Mouse (Mus musculus): ENCODE measurements around the gene Fam20c.

The Fam20c gene

GRCm38 (mm10) chr5:138785986-138786515 lies 31.7 kb downstream of the Fam20c start:
- ChIA-PET CTCF (no interaction called here), POLR2A (no interaction called here)

- POLR2A ChIA-PET: no interaction called here
- CTCF ChIA-PET: no interaction called here
Measured at GRCm38 (mm10) chr5:138787648-138788047, 33.3 kb downstream of the Fam20c start.

GRCm38 (mm10) chr5:138788481-138789211 lies 34.3 kb downstream of the Fam20c start:
- ChIA-PET POLR2A (interaction anchor here in 1 of 4 experiments (0.6 kb wide), 1 partner anchor 330 kb away, joined by 3 read pairs; no protein-coding TSS in a partner anchor), CTCF (no interaction called here)

- ChIA-PET POLR2A (interaction anchor here in 1 of 4 experiments (0.7 kb wide), 1 partner anchor 47 kb away, joined by 4 read pairs; no protein-coding TSS in a partner anchor), CTCF (interaction anchor here in 1 of 4 experiments (0.7 kb wide), 1 partner anchor 59 kb away, joined by 3 read pairs; no protein-coding TSS in a partner anchor)
Measured at GRCm38 (mm10) chr5:138790954-138791480, 36.7 kb downstream of the Fam20c start.

- ChIA-PET CTCF (interaction anchor here in 2 of 4 experiments (0.6 to 0.7 kb wide), 2 partner anchors 373 to 547 kb away, joined by 3 to 4 read pairs; no protein-coding TSS in a partner anchor), POLR2A (interaction anchor here in 2 of 4 experiments (0.5 to 1.1 kb wide), 3 partner anchors 46 to 628 kb away, joined by 3 to 4 read pairs (median 3); no protein-coding TSS in a partner anchor)
Measured at GRCm38 (mm10) chr5:138801588-138802116, 47.3 kb downstream of the Fam20c start.

GRCm38 (mm10) chr5:138804286-138804685 lies 50.0 kb downstream of the Fam20c start:
- POLR2A ChIA-PET: no interaction called here
- CTCF ChIA-PET: no interaction called here

GRCm38 (mm10) chr5:138809767-138810166 lies 55.5 kb downstream of the Fam20c start:
- ChIA-PET CTCF (no interaction called here), POLR2A (interaction anchor here in 1 of 4 experiments (0.6 to 0.7 kb wide), 2 partner anchors 117 to 487 kb away, joined by 4 to 6 read pairs; no protein-coding TSS in a partner anchor)

GRCm38 (mm10) chr5:138819780-138820179 lies 65.5 kb downstream of the Fam20c start, which contains the start of gene Gm5294:
TSS of gene Gm5294 (plus strand) at chr5:138820080.
- ChIA-PET POLR2A (interaction anchor here in 2 of 4 experiments (0.7 to 1.5 kb wide), 2 partner anchors 177 to 266 kb away, joined by 3 read pairs; partner anchors contain the start of gene Pdgfa (in 1 of the 2)), CTCF (no interaction called here)

- POLR2A ChIA-PET: interaction anchor here in 1 of 4 experiments (1.5 kb wide), 1 partner anchor 176 kb away, joined by 3 read pairs; the partner anchor contains the start of gene Pdgfa
- CTCF ChIA-PET: interaction anchor here in 1 of 4 experiments (1.0 kb wide), 1 partner anchor 36 kb away, joined by 3 read pairs; no protein-coding TSS in a partner anchor
Measured at GRCm38 (mm10) chr5:138820717-138821332, 66.5 kb downstream of the Fam20c start.

GRCm38 (mm10) chr5:138825090-138825489 lies 70.8 kb downstream of the Fam20c start:
- POLR2A ChIA-PET: no interaction called here
- CTCF ChIA-PET: interaction anchor here in 2 of 4 experiments (0.7 to 0.9 kb wide), 2 partner anchors 23 to 167 kb away, joined by 3 to 4 read pairs; no protein-coding TSS in a partner anchor

- CTCF ChIA-PET: no interaction called here
- POLR2A ChIA-PET: interaction anchor here in 2 of 4 experiments (0.6 to 1.0 kb wide), 3 partner anchors 17 to 296 kb away, joined by 3 to 4 read pairs (median 3); no protein-coding TSS in a partner anchor
Measured at GRCm38 (mm10) chr5:138833406-138833805, 79.1 kb downstream of the Fam20c start.

GRCm38 (mm10) chr5:138834910-138835309 lies 80.6 kb downstream of the Fam20c start:
- ChIA-PET CTCF (no interaction called here), POLR2A (interaction anchor here in 1 of 4 experiments (0.6 kb wide), 1 partner anchor 51 kb away, joined by 3 read pairs; no protein-coding TSS in a partner anchor)

GRCm38 (mm10) chr5:138840981-138841380 lies 86.7 kb downstream of the Fam20c start:
- POLR2A ChIA-PET: interaction anchor here in 1 of 4 experiments (0.6 kb wide), 1 partner anchor 144 kb away, joined by 4 read pairs; no protein-coding TSS in a partner anchor
- CTCF ChIA-PET: no interaction called here

GRCm38 (mm10) chr5:138843168-138843824 lies 89.0 kb downstream of the Fam20c start:
- ChIA-PET POLR2A (no interaction called here), CTCF (interaction anchor here in 2 of 4 experiments (0.6 to 0.7 kb wide), 3 partner anchors 9 to 14 kb away, joined by 3 to 4 read pairs (median 3); no protein-coding TSS in a partner anchor)

- POLR2A ChIA-PET: interaction anchor here in 1 of 4 experiments (1.0 to 1.8 kb wide), 2 partner anchors 128 to 145 kb away, joined by 3 to 7 read pairs; no protein-coding TSS in a partner anchor
Measured at GRCm38 (mm10) chr5:138846506-138846905, 92.2 kb downstream of the Fam20c start.

GRCm38 (mm10) chr5:138848102-138848501 lies 93.8 kb downstream of the Fam20c start:
- ChIA-PET POLR2A (interaction anchor here in 3 of 4 experiments (0.6 to 1.9 kb wide), 4 partner anchors 47 to 301 kb away, joined by 3 to 5 read pairs (median 4); partner anchors contain the start of gene Prkar1b (in 1 of the 3)), CTCF (interaction anchor here (0.6 to 5.7 kb wide), 21 partner anchors 9 to 687 kb away, joined by 3 to 40 read pairs (median 4); partner anchors contain the start of gene Cops6 (in 1 of the 4))

More at GRCm38 (mm10) chr5:138846506-138846905, 92.2 kb downstream of the Fam20c start:
- CTCF ChIA-PET: interaction anchor here in 2 of 4 experiments (0.6 to 1.9 kb wide), 5 partner anchors 11 to 507 kb away, joined by 3 to 10 read pairs (median 3); no protein-coding TSS in a partner anchor

- ChIA-PET POLR2A (interaction anchor here in 3 of 4 experiments (0.6 to 1.3 kb wide), 12 partner anchors 17 to 1907 kb away, joined by 3 to 5 read pairs (median 3); partner anchors contain the start of genes Get4 (in 1 of the 3) and Pdgfa (in 1 of the 3)), CTCF (interaction anchor here in 3 of 4 experiments (0.5 to 5.7 kb wide), 7 partner anchors 59 to 651 kb away, joined by 3 to 40 read pairs (median 3); no protein-coding TSS in a partner anchor)
Measured at GRCm38 (mm10) chr5:138849682-138850461, 95.6 kb downstream of the Fam20c start.

Measured in embryonic stem cell, embryonic (primary cell).